8 mouse cellular contexts compared by ENCODE assay signal in the genomic region with DNA sequence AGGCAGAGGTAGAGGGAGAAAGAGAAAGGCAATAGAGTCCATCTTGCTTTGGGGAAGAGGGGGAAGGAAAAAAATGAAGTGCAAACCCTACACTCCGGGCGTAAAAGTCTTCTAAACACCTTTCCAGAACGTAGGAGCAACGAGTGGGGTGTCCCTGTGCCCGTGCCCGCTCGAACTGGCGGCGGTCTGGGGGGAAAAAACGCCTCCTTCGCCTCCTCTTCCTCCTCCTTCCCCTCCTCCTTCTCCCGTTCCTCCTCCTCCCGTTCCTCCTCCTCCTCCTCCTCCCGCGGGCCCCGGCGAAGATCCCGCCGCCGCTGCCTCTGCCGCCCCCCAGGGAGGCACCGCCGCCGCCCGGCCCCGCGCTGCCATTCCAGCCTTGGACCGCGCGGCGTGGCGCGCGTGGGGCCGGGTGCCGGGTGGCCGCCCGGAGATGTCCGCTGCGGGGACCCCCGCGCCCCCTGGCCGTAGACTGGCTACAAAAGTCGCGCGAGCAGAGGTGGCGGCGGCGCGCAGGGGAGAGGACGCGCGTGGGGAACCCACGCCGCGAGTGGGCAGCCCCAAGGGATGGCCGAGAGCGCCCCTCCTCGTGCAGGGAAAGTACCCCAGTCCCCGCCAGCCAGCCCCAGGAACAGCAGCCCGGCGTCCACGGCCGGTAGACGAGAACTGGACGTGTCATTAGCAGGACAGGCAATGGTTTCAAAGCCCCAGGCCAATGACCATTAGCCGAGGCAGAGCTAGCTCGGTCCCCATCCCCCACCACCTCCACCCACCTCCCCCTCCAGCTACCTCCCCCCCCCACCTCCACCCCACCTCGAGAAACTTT. TPM values are rescaled to one million over a fixed set of nuclear protein-coding genes. Genes with fewer than 3 reads are reported as not detected.
A peak's percentile ranks its signal among the peaks of the same experiment; 100 is the strongest.
DNase-seq lines count a peak whose midpoint lies in the region; ATAC-seq lines count a peak whose summit lies in the region.

No protein-coding gene starts in this region.

- H3K27me3 ChIP-seq in embryonic facial prominence, embryonic 10.5 days (replicated peaks; ENCODE audit: low read depth, poor library complexity, severe bottlenecking), result no peaks in the 10 kb centered on the region
- no peaks in the 10 kb centered on the region for H3K27me3 ChIP-seq in heart, embryonic 11.5 days (ENCODE audit: control insufficient read depth, insufficient read depth, low read length)
- no peaks in the 10 kb centered on the region for H3K27me3 ChIP-seq in kidney, embryonic 16.5 days (ENCODE audit: insufficient read depth, low read length)
- H3K27me3 ChIP-seq in liver, embryonic 15.5 days, result no peaks in the 10 kb centered on the region
- H3K27me3 ChIP-seq in neural tube, embryonic 12.5 days (replicated peaks), result no peaks in the 10 kb centered on the region

- peak overlapping the region; percentile 94 for H3K9ac ChIP-seq in heart, embryonic 11.5 days (ENCODE audit: low read depth, low read length)
- peak overlapping the region; percentile 98 for H3K9ac ChIP-seq in kidney, embryonic 16.5 days (replicated peaks; ENCODE audit: low read length)
- peak overlapping the region; percentile 81 for H3K9ac ChIP-seq in liver, embryonic 15.5 days
- peak overlapping the region; percentile 91 for H3K9ac ChIP-seq in neural tube, embryonic 12.5 days

- under 1% methylated on average over 69 of the region's 69 CpGs for WGBS in embryonic facial prominence, embryonic 10.5 days
- 1% methylated on average over 68 of the region's 69 CpGs for WGBS in heart, embryonic 11.5 days (ENCODE audit: insufficient replicate concordance)
- 0% methylated on average over 64 of the region's 69 CpGs for WGBS in kidney, embryonic 16.5 days
- under 1% methylated on average over 67 of the region's 69 CpGs for WGBS in liver, embryonic 15.5 days (ENCODE audit: insufficient replicate concordance)
- WGBS in neural tube, embryonic 12.5 days, result 1% methylated on average over 67 of the region's 69 CpGs

- peak; percentile 53 for DNase-seq in 416B (ENCODE audit: low read depth)
- peak; percentile 23 for DNase-seq in adrenal gland, adult 8-10 months
- peak; percentile 77 for DNase-seq in embryonic facial prominence, embryonic 10.5 days (ENCODE audit: low spot score)
- peak; percentile 71 for DNase-seq in testis, postnatal 10 days (ENCODE audit: low spot score)

- H3K27ac ChIP-seq in embryonic facial prominence, embryonic 10.5 days (replicated peaks), result peak overlapping the region; percentile 96
- H3K27ac ChIP-seq in heart, embryonic 11.5 days (ENCODE audit: low read depth, low read length), result peak overlapping the region; percentile 98
- peak overlapping the region; percentile 56 for H3K27ac ChIP-seq in kidney, embryonic 16.5 days (ENCODE audit: low read length)
- H3K27ac ChIP-seq in liver, embryonic 15.5 days (replicated peaks), result no peak overlapping the region
- no peak overlapping the region for H3K27ac ChIP-seq in neural tube, embryonic 12.5 days

- H3K4me2 ChIP-seq in heart, embryonic 11.5 days, result peak overlapping the region; percentile 94
- H3K4me2 ChIP-seq in kidney, embryonic 16.5 days (replicated peaks; ENCODE audit: low read depth, low read length), result peak overlapping the region; percentile 94
- H3K4me2 ChIP-seq in liver, embryonic 15.5 days, result peak overlapping the region; percentile 99
- peak overlapping the region; percentile 100 for H3K4me2 ChIP-seq in neural tube, embryonic 12.5 days (replicated peaks)

- 0 out of 2 replicates have a peak, but pooled peaks have one; percentile 12 for ATAC-seq in heart, embryonic 11.5 days (replicated peaks; ENCODE audit: insufficient number of reproducible peaks, low FRiP score, low TSS enrichment)
- ATAC-seq in kidney, embryonic 16.5 days (ENCODE audit: low FRiP score, low TSS enrichment), result peak; percentile 32; the same call in 1 of the 2 replicates
- ATAC-seq in liver, embryonic 15.5 days (ENCODE audit: insufficient read depth), result no peak
- no peak for ATAC-seq in neural tube, embryonic 12.5 days (ENCODE audit: low FRiP score, low read depth)

- H3K9me3 ChIP-seq in embryonic facial prominence, embryonic 10.5 days, result no peaks in the 10 kb centered on the region
- H3K9me3 ChIP-seq in heart, embryonic 11.5 days (replicated peaks; ENCODE audit: control insufficient read depth, low read length), result no peaks in the 10 kb centered on the region
- no peaks in the 10 kb centered on the region for H3K9me3 ChIP-seq in kidney, embryonic 16.5 days (ENCODE audit: low read length)
- H3K9me3 ChIP-seq in liver, embryonic 15.5 days (replicated peaks), result no peaks in the 10 kb centered on the region
- H3K9me3 ChIP-seq in neural tube, embryonic 12.5 days, result no peaks in the 10 kb centered on the region

- peaks cover 5% of the 10 kb centered on the region for H3K36me3 ChIP-seq in embryonic facial prominence, embryonic 10.5 days (replicated peaks)
- H3K36me3 ChIP-seq in heart, embryonic 11.5 days (ENCODE audit: control insufficient read depth, insufficient read depth, low read length), result no peaks in the 10 kb centered on the region
- peaks cover 4% of the 10 kb centered on the region; the same call in 1 of the 2 replicates for H3K36me3 ChIP-seq in kidney, embryonic 16.5 days (ENCODE audit: insufficient read depth, low read length)
- no peaks in the 10 kb centered on the region for H3K36me3 ChIP-seq in liver, embryonic 15.5 days (replicated peaks)
- H3K36me3 ChIP-seq in neural tube, embryonic 12.5 days, result no peaks in the 10 kb centered on the region

- H3K4me1 ChIP-seq in embryonic facial prominence, embryonic 10.5 days, result peaks cover 9% of the 10 kb centered on the region
- peaks cover 4% of the 10 kb centered on the region; the same call in 1 of the 2 replicates for H3K4me1 ChIP-seq in heart, embryonic 11.5 days (ENCODE audit: control insufficient read depth, insufficient read depth, low read length)
- peaks cover 11% of the 10 kb centered on the region; the same call in 1 of the 2 replicates for H3K4me1 ChIP-seq in kidney, embryonic 16.5 days (ENCODE audit: insufficient read depth, low read length)
- H3K4me1 ChIP-seq in liver, embryonic 15.5 days (replicated peaks), result peaks cover 25% of the 10 kb centered on the region
- H3K4me1 ChIP-seq in neural tube, embryonic 12.5 days, result peaks cover 13% of the 10 kb centered on the region; the same call in 1 of the 2 replicates

- peak overlapping the region; percentile 95 for H3K4me3 ChIP-seq in embryonic facial prominence, embryonic 10.5 days
- peak overlapping the region; percentile 94 for H3K4me3 ChIP-seq in heart, embryonic 11.5 days (ENCODE audit: low read depth, low read length)
- peak overlapping the region; percentile 94 for H3K4me3 ChIP-seq in kidney, embryonic 16.5 days (ENCODE audit: low read length)
- peak overlapping the region; percentile 90 for H3K4me3 ChIP-seq in liver, embryonic 15.5 days (replicated peaks)
- H3K4me3 ChIP-seq in neural tube, embryonic 12.5 days, result peak overlapping the region; percentile 87

RNA-seq across cellular contexts. Expression of a gene that starts 2.3 kb away (rescaled TPM):
- 10 to 100 TPM; 43.8 to 50.6 (median 46.3) TPM for total RNA-seq in adrenal gland, adult 8-10 months (2022)
- 44.6 and 48.3 TPM in 2 replicates for polyA plus RNA-seq in embryonic facial prominence, embryonic 10.5 days (2016; fragmentation: Nextera tagmentation; extraction: Ambion mirVana)
- polyA plus RNA-seq in heart, embryonic 11.5 days (2014; fragmentation: Nextera tagmentation; extraction: Ambion mirVana), result 32.6 and 40.2 TPM in 2 replicates
- 58.6 and 69.5 TPM in 2 replicates for polyA plus RNA-seq in kidney, embryonic 16.5 days (2015; fragmentation: Nextera tagmentation; extraction: Ambion mirVana)
- 5.5 and 6.1 TPM in 2 replicates for polyA plus RNA-seq in liver, embryonic 15.5 days (2015; fragmentation: Nextera tagmentation; extraction: Ambion mirVana)
- polyA plus RNA-seq in neural tube, embryonic 12.5 days (2016; fragmentation: Nextera tagmentation; extraction: Ambion mirVana), result 24.8 and 29.2 TPM in 2 replicates

Comparison
In these comparisons a context has a peak if more than half of its experiments do, and no peak if none do; other contexts are left out.
1. DNase-seq: peak in every context shown above with its lines; median percentile 77 in embryonic facial prominence, embryonic 10.5 days; 71 in testis, postnatal 10 days; 53 in 416B; 23 in adrenal gland, adult 8-10 months.
2. H3K27ac ChIP-seq: peak in embryonic facial prominence, embryonic 10.5 days (single experiment), heart, embryonic 11.5 days (single experiment) and kidney, embryonic 16.5 days (single experiment); none in liver, embryonic 15.5 days (single experiment) and neural tube, embryonic 12.5 days (single experiment).
3. ATAC-seq: peak in heart, embryonic 11.5 days (single experiment) and kidney, embryonic 16.5 days (single experiment); none in liver, embryonic 15.5 days (single experiment) and neural tube, embryonic 12.5 days (single experiment).
4. Peak in every context shown above with its lines, with median percentiles within 50 percentile points of each other: H3K4me3 ChIP-seq, H3K4me2 ChIP-seq and H3K9ac ChIP-seq.